Mouse (Mus musculus) cerebellum, postnatal 4 days (tissue): ENCODE results near the gene Gramd2.
A peak's percentile ranks its signal among the peaks of the same experiment; 100 is the strongest.
"Not testable (repeated sequence)": the region's sequence is repeated elsewhere in the genome, so short reads cannot be mapped to it uniquely, and the experiment has no call there.

ENCODE experiments used
- DNase-seq, 2 experiments: peaks; one replicate each; pipeline ENCODE4 v3.0.0; 2022; ENCODE audit warnings: low spot score in 2 of 2, mixed read lengths in 1 of 2

Gene Gramd2

GRCm38 (mm10) chr9:59721144-59721543 lies 41.2 kb downstream of the Gramd2 start:
- DNase-seq: no peak

GRCm38 (mm10) chr9:59723096-59723657 lies 43.2 kb downstream of the Gramd2 start:
- DNase-seq: peak; percentile 38 to 71

GRCm38 (mm10) chr9:59723791-59724442 lies 44.0 kb downstream of the Gramd2 start:
- DNase-seq: peak in 1 of 2 experiments; percentile 37

- no peak for DNase-seq
Observed at GRCm38 (mm10) chr9:59725515-59725914, 45.6 kb downstream of the Gramd2 start.

GRCm38 (mm10) chr9:59727569-59728286 lies 47.8 kb downstream of the Gramd2 start:
- no peak for DNase-seq

GRCm38 (mm10) chr9:59731136-59731535 lies 51.2 kb downstream of the Gramd2 start:
- no peak for DNase-seq

- no peak for DNase-seq
Observed at GRCm38 (mm10) chr9:59733075-59733474, 53.1 kb downstream of the Gramd2 start.

- no peak for DNase-seq
Observed at GRCm38 (mm10) chr9:59735394-59735793, 55.5 kb downstream of the Gramd2 start.

GRCm38 (mm10) chr9:59740593-59740992 lies 60.6 kb downstream of the Gramd2 start:
- no peak for DNase-seq

- no peak for DNase-seq
Observed at GRCm38 (mm10) chr9:59743903-59744302, 64.0 kb downstream of the Gramd2 start.

- DNase-seq: no peak
Observed at GRCm38 (mm10) chr9:59748387-59748786, 68.4 kb downstream of the Gramd2 start.

- DNase-seq: no peak
Observed at GRCm38 (mm10) chr9:59748969-59749368, 69.0 kb downstream of the Gramd2 start.

GRCm38 (mm10) chr9:59749581-59750265 lies 69.8 kb downstream of the Gramd2 start:
- DNase-seq: no peak

- peak; percentile 99 to 100 for DNase-seq
Observed at GRCm38 (mm10) chr9:59750267-59751065, 70.5 kb downstream of the Gramd2 start, which contains the start of the genes Senp8 and Myo9a. TSS of gene Senp8 (minus strand) at chr9:59750710. TSS of gene Myo9a (plus strand) at chr9:59750896.

- DNase-seq: no peak
Observed at GRCm38 (mm10) chr9:59751066-59751581, 71.2 kb downstream of the Gramd2 start.

- DNase-seq: no peak
Observed at GRCm38 (mm10) chr9:59751966-59752365, 72.0 kb downstream of the Gramd2 start.

- no peak for DNase-seq
Observed at GRCm38 (mm10) chr9:59755199-59755598, 75.3 kb downstream of the Gramd2 start.

- DNase-seq: not testable (repeated sequence)
Observed at GRCm38 (mm10) chr9:59757016-59757415, 77.1 kb downstream of the Gramd2 start.

GRCm38 (mm10) chr9:59760515-59760914 lies 80.6 kb downstream of the Gramd2 start:
- no peak for DNase-seq

- not testable (repeated sequence) for DNase-seq
Observed at GRCm38 (mm10) chr9:59766966-59767461, 87.1 kb downstream of the Gramd2 start.
